Mouse (Mus musculus): ENCODE data around the gene Cpeb2.

- TF ChIP-seq CTCF (IDR thresholded peaks at IDR 0.05; ENCODE audit: low read depth) (no peak), EP300 (IDR thresholded peaks at IDR 0.05; ENCODE audit: low read depth) (no peak)
Measured at GRCm38 (mm10) chr5:43303504-43303903, 70.5 kb downstream of the Cpeb2 start.
